Mouse (Mus musculus): ENCODE data around the gene Eps15.

DNA sequence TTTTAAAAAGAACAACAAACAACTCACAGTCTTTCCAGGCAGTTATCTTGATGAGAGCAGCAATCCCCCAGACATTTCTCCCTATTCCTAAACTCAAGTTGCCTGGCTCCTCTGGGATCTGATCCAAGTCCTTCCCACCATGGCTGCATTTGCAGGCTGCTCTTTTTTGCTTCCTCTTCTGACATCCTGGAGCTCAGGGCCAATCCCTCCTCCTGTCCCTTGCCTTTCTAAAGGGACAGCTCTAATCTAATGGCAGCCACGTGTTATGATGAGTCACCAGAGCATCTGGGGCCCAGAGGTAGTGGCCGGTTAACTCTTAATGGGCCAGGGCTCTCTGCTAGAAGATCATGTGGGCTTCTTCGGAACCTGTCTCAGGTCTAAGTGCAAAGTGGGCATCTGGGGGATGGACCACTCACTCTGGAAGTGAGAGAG, 126.0 kb downstream of the Eps15 start:
- TF ChIP-seq TAL1 (conservative IDR thresholded peaks at IDR 0.05; ENCODE audit: low read depth, low read length) (no peak; the same call in 1 of the 2 replicates), GATA2 (IDR thresholded peaks at IDR 0.05; ENCODE audit: borderline replicate concordance, low read depth, low read length) (no peak), CTCF (IDR thresholded peaks at IDR 0.05; ENCODE audit: low read depth, low read length) (no peak), GATA1 (IDR thresholded peaks at IDR 0.05; ENCODE audit: borderline replicate concordance, low read length) (no peak), POLR2AphosphoS5 (IDR thresholded peaks at IDR 0.05; ENCODE audit: insufficient replicate concordance, low read depth, low read length) (no peak)

All from G1E (cell line).